Mouse (Mus musculus) embryo, embryonic 11.5 days (tissue): ENCODE data around the gene Tada2a.

Experiments used
- DNase-seq: peaks from one replicate; pipeline ENCODE4 v3.0.0-alpha.2; 2012; ENCODE audit warnings: low read depth, low spot score

Gene Tada2a

GRCm38 (mm10) chr11:84063631-84064209 is 65.7 kb downstream of the Tada2a start:
- no peak for DNase-seq

GRCm38 (mm10) chr11:84062805-84063204 is 66.6 kb downstream of the Tada2a start:
- no peak for DNase-seq

GRCm38 (mm10) chr11:84061881-84062280 is 67.5 kb downstream of the Tada2a start:
- DNase-seq: no peak

GRCm38 (mm10) chr11:84060635-84061034 is 68.8 kb downstream of the Tada2a start:
- no peak for DNase-seq

GRCm38 (mm10) chr11:84059784-84060183 is 69.6 kb downstream of the Tada2a start:
- DNase-seq: no peak

GRCm38 (mm10) chr11:84057418-84057817 is 72.0 kb downstream of the Tada2a start:
- no peak for DNase-seq

- DNase-seq: no peak
Measured at GRCm38 (mm10) chr11:84053524-84054163, 75.8 kb downstream of the Tada2a start.

- no peak for DNase-seq
Measured at GRCm38 (mm10) chr11:84053055-84053454, 76.3 kb downstream of the Tada2a start.

GRCm38 (mm10) chr11:84048411-84048810 is 81.0 kb downstream of the Tada2a start:
- DNase-seq: no peak

GRCm38 (mm10) chr11:84047270-84047669 is 82.1 kb downstream of the Tada2a start:
- DNase-seq: no peak

GRCm38 (mm10) chr11:84044988-84045387 is 84.4 kb downstream of the Tada2a start:
- DNase-seq: no peak

- DNase-seq: no peak
Measured at GRCm38 (mm10) chr11:84042808-84043762, 86.3 kb downstream of the Tada2a start.

- no peak for DNase-seq
Measured at GRCm38 (mm10) chr11:84040621-84041020, 88.8 kb downstream of the Tada2a start.

GRCm38 (mm10) chr11:84033671-84034070 is 95.7 kb downstream of the Tada2a start:
- no peak for DNase-seq

- DNase-seq: no peak
Measured at GRCm38 (mm10) chr11:84032559-84032958, 96.8 kb downstream of the Tada2a start.

GRCm38 (mm10) chr11:84031971-84032370 is 97.4 kb downstream of the Tada2a start:
- no peak for DNase-seq
